Mouse (Mus musculus) A20 (cell line): ENCODE results near the gene Yars.

Source experiments
- DNase-seq: peaks from one replicate; pipeline ENCODE4 v3.0.0-alpha.2; 2011; ENCODE audit warnings: low read depth, low spot score

Gene Yars

GRCm38 (mm10) chr4:129227170-129227984 is 37.8 kb downstream of the Yars start:
- no peak for DNase-seq

DNA sequence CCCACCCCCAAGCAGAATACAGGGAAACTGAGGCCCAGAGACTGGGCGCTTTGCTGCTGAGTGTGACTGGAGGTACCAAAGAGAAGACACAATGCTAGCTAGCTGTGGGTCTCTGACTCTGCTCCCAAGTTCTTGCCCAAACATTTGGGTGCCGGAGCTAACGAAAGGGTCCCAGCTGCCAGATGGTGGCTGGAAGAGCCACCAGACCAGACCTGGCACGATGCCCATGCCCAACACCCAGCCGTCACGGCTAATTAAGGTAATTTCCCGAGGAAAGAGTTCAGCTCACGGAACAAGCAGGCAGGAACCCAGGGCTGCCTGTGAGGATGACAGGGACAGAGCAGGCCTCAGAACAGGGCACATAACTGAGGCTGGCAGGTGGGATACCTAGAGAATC is 38.4 kb downstream of the Yars start:
- DNase-seq: no peak

GRCm38 (mm10) chr4:129230926-129231325 is 41.4 kb downstream of the Yars start:
- no peak for DNase-seq

GRCm38 (mm10) chr4:129231594-129232450 is 42.3 kb downstream of the Yars start:
- DNase-seq: no peak

DNA sequence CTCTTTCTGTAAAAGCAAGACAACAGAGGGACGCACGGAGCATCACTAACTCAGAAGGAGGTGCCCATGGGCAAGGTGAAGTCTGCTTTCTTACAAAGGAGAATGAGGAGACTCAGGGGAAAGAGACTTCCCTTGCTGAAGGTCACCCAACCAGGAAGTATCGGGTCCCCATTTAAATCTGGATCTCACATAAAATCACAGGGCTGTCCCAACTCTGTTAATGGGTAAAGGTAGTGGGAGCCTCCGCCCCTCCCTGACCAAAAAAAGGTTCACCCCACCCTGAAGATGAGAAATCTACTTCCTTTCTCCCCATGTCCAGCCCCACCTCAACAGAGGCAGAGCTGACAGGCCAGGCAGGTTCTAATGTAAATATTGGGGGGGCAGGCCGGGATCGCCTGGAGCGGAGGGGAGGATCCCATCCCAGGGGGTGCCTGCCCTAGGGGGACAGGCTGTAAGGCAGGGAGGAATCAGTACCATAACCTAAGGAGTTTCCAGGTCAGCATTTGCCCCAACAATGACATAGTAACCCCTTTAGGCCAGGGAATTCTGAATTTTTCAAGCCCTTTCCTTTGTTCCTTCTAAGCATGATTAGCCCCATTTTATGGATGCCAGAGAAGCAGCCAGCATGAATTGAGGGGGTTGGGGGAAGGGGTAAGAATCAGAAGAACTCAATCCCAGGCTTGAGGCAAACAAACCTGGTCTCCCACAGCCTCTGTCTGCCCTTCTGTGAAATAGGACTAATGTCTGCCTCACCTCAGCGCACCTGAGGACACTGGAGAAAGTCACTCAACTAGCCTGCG is 43.2 kb downstream of the Yars start:
- no peak for DNase-seq

- DNase-seq: no peak
These were observed 44.9 kb downstream of the Yars start for GRCm38 (mm10) chr4:129234488-129234887.

GRCm38 (mm10) chr4:129235147-129235546 is 45.6 kb downstream of the Yars start:
- DNase-seq: no peak

- no peak for DNase-seq
These were observed 46.8 kb downstream of the Yars start for GRCm38 (mm10) chr4:129236236-129236813.

DNA sequence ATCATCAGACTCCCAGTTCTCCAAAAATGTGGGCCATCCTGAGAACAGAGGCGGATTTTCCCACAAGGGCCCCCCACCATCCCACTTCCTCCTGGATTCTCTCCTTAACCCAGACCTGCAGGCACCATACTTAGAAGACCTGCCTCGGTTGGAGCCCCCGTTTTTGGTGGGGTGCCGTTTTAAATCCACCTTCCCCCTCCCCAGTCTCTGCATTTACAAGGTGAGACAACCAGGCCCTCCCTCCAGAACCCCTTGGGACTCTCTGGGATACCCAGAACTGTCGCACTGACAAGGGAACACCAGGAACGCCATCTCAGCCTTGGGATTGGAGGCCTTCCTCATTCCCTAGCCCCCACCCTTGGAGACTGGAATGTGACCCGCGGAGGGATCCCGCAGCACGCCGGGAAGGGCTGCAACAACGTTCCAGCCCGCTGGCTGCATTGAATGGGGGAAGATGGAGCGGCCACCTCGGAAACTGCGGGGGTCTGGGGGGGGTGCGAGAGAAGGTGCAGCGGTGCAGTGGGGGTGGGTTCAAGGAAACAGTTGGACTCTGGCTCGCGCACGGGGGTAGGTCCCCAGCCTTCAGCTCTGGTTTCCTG is 48.4 kb downstream of the Yars start:
- no peak for DNase-seq

DNA sequence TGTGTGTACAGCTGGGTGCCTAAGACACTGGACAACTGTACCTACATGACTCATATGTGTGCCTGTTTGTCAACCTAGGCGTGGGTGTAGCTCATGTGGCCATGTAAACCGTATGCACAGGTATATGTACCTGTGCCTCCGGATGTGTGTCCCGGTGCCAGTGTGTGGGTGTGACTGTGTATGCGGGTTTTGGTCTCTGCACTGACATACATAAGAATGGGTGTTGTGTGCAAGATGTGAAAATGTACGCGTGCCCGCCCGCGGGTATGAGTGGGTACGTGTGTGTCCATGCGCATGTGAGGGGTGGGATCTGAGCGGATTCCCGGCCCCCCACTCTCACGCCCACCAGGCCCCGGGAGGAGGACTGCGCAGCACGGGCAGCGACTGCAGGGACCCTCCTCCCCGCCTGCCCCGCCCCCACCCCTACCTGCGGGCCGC is 49.0 kb downstream of the Yars start:
- peak; percentile 29 for DNase-seq

DNA sequence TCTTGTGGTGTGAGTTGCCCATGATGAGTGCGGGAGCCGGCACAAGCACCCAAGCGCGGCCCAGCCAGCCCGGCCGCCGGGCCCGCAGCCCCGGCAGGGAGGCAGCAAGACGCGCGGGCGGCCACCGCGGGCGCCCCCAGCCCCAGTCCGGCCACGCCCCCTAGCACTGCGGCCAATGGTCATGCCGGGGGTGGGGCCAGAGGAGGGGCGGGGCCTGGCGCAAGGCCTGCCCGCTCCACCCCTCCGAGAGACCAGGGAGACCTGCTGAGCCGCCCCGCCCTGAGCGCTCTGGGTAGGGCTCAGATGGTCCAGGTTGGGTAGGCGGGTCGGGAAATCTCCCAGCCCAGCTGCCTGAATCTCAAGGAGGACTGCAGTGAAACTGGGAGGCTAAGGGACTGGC is 49.5 kb downstream of the Yars start:
- peak; percentile 84 for DNase-seq

DNA sequence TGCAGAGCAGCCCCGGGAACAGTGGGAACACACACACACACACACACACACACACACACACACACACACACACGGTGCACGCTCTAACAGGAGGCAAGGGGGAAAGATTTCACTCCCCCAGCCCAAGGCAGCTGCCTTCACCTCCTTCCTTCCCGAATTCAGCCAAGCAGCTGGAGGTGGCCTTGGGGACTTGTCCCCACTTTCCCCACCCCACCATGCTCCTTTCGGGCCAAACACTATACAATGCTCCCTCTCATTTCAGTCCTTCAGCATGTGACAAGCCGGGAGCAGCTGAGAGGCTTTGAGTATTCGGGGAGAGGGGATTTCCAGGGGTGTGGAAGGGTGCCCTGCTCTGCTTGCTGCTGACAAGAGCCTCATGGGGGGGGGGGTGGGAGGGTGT is 52.3 kb downstream of the Yars start:
- no peak for DNase-seq

GRCm38 (mm10) chr4:129242327-129242726 is 52.8 kb downstream of the Yars start:
- no peak for DNase-seq

DNA sequence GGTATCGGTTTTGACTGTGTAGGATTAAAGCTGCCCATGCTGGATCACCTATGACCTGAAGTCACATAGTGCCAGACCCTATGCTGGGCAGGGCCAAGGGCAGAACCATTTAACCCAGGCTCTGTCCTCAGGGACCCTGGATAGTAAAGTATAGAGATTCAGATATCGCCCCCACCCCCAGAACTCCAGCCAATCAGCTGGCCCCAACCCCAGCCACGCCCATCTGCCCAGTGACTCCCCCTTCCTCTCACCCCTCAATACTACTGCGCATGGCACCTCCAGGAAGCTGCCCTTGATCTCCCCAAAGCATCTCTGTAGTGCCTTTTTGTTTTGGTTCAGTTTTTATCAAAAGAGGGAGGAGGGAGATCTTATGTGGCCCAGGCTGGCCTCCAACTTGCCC is 53.2 kb downstream of the Yars start:
- no peak for DNase-seq

DNA sequence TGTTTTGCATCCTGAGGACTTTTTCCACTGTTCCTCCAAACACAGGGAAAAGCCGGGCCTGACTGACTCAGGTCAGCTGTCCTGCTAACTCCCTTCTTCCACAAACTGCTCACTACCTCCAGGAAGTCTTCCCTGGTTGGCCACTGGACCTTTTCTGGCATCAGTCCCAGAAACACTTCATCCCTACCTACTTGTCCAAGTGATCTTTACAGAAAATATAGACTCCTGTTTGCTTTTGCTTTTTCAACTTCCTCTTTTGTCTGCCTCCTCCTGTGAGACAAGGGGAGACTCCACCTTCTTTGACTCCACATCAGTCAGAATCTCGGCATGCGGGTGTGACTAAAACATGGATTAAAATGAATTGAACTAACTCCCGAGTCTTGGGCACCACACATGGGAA is 55.2 kb downstream of the Yars start:
- no peak for DNase-seq

GRCm38 (mm10) chr4:129246360-129247301 is 57.1 kb downstream of the Yars start:
- no peak for DNase-seq

- DNase-seq: peak; percentile 29
These were observed 58.1 kb downstream of the Yars start for GRCm38 (mm10) chr4:129247381-129248242.

DNA sequence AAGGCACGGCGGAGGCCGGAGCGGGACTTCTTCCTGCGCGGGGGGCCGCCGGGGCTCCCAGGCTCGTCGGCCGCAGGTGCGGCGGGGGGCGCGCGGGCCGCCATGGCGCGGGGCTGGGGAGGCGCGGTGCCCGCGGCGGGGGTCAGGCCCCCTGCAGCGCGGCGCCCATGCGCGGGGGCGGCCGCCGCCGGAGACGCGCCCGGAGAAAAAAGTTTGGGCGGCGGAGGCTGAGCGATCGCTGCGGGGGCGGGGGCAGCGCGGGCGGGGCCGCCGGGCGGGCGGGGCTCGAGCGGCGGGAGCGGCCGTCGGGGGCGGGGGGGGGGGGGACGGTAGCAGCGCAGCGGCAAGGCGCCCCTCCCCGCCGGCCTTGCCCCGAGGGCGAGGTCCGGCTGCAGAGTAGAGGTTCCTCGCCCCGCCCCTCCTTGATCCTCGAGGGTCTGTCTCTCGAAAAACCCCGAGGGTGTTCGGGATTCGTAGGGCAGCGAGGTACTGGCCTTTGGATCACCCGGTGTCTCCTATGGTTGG is 58.7 kb downstream of the Yars start:
- no peak for DNase-seq

- DNase-seq: no peak
These were observed 59.7 kb downstream of the Yars start for GRCm38 (mm10) chr4:129249288-129249687.
